Mouse (Mus musculus): ENCODE data around the gene Nicn1. TPM values are rescaled to one million over a fixed set of nuclear protein-coding genes. Genes with fewer than 3 reads are reported as not detected.
A peak's percentile ranks its signal among the peaks of the same experiment; 100 is the strongest.
"Not testable (repeated sequence)": the region's sequence is repeated elsewhere in the genome, so short reads cannot be mapped to it uniquely, and the experiment has no call there.

Nicn1 gene
- total RNA-seq, 2 experiments from 2014 or later, result 12.3 to 13.1 TPM

DNA sequence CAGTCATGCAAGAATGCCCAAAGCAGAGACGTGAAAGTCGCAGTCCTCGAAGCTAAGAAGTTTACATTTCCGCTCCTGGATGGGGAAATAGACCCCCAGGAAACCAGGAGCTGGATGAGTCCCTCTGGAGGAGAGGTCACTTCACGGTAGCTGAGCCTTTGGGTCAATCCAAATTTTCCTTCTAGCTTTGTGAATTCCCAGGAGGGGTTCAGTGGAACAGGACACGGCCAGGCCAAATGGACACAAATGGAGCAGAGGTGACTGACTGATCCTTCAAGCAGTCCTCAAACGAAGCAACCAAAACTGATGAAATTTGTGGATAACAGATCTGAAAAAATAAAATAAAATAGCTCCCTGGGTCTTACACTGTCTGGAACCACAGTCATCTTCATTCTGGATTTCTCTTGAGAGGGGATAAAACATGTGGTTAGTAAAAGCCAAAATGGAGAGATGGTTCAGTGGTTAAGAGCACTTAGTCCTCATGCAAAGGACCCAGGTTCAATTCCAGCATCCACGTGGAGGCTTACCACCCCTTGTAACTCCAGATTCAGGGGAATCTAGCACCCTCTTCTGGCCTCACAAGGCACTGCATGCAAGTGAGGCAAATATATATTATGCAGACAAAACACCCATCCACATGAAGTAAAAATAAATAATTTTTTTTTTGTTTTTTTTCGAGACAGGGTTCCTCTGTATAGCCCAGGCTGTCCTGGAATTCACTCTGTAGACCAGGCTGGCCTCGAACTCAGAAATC is 11.4 kb upstream of the Nicn1 start:
- peak; percentile 50 for DNase-seq (ENCODE audit: low spot score)

DNA sequence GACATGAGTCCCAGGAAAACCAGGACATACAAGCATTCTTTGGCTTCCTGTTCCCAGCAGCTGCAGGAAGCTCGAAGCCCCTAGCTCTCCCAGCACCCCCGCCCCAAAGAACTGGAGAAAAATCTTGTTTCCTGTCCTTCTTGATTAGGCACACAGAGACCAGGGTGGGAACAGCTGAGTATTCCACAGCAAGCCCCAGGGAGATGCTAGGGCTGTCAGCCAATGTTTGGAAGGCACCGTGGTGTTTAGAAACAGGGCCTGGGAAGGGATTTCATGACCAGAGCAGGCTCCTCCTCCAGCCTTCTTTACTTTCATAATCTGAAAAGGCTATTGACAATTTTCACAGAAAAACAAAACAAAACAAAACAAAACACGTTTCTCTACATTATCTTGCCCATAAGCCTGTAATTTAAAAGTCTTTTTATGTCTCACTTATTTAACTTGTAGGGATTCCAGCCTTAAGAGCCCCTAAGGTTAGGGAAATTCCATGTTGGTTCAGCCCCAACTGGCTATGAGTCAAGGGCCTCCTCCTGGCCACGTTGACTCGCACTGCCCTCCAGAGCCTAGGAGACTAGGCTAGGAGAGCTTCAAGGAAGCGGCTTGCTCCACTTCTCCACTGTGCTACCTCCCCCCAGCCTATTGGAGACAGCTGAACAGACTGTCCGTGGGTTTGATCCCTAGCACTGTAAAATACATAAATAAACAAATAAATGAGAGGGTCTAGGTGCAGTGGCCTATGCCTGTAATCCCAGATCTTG is 10.0 kb upstream of the Nicn1 start:
- peak; percentile 92 for DNase-seq (ENCODE audit: low spot score)

DNA sequence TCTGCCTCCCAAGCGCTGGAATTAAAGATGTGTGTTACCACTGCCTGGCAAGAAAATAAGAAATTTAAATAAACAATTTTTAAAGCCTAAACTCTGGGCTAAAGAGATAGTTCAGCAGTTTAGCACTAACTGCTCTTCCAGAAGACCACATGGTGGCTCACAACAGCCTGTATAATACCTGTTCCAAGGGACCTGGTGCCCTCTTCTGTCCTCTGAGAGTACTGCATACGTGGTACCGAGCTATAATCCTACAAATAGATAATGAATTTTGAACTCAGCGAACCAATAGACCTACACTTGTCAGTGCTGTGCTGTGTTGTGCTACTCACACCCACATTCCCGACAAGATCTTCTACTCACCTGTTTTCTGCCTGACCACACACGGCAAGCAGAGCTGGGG is 5.8 kb upstream of the Nicn1 start:
- peak; percentile 82 for DNase-seq (ENCODE audit: low spot score)

DNA sequence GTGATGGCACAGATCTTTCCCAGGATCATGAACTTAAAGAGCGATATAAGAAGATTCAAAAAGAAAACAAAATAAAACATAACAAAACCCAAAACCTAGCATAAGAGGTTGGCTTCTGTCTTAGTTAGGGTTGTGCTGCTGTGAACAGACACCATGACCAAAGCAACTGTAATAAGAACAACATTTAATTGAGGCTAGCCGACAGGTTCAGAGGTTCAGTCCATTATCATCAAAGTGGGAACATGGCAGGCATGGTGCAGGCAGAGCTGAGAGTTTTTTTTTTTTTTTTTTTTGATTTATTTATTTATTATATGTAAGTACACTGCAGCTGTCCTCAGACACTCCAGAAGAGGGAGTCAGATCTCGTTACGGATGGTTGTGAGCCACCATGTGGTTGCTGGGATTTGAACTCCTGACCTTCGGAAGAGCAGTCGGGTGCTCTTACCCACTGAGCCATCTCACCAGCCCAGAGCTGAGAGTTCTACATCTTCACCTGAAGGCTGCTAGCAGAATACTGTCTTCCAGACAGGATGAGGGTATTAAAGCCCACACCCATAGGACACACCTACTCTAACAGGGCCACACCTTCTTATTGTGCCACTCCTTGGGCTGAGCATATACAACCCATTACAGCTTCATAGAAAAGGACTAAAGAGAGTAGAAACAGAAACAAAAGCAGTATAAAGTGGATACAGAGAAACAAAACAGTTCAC is 2.5 kb upstream of the Nicn1 start:
- DNase-seq (ENCODE audit: low spot score), result not testable (repeated sequence)

- DNase-seq (ENCODE audit: low spot score), result no peak
Observed at GRCm38 (mm10) chr9:108289347-108289746, 882 bp upstream of the Nicn1 start.

DNA sequence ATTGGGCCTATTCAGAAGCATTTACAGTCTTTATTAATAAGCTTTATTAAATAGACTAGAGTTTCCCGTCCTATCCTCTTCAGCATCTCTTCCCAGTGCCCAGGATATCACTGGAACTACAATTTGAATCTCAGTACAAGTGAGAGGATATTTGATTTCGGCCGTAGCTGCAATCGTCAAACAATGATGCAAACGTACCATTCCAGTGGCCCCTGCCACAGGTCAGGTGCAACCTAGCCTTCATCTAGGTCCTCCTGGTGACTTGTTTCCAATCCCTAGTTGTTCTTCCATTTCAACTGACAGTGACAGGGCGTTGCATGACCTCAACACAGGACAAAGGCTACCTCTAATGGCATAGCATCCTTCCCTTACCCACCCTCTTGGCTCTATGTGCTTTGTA is 544 bp downstream of the Nicn1 start:
- DNase-seq (ENCODE audit: low spot score), result no peak

DNA sequence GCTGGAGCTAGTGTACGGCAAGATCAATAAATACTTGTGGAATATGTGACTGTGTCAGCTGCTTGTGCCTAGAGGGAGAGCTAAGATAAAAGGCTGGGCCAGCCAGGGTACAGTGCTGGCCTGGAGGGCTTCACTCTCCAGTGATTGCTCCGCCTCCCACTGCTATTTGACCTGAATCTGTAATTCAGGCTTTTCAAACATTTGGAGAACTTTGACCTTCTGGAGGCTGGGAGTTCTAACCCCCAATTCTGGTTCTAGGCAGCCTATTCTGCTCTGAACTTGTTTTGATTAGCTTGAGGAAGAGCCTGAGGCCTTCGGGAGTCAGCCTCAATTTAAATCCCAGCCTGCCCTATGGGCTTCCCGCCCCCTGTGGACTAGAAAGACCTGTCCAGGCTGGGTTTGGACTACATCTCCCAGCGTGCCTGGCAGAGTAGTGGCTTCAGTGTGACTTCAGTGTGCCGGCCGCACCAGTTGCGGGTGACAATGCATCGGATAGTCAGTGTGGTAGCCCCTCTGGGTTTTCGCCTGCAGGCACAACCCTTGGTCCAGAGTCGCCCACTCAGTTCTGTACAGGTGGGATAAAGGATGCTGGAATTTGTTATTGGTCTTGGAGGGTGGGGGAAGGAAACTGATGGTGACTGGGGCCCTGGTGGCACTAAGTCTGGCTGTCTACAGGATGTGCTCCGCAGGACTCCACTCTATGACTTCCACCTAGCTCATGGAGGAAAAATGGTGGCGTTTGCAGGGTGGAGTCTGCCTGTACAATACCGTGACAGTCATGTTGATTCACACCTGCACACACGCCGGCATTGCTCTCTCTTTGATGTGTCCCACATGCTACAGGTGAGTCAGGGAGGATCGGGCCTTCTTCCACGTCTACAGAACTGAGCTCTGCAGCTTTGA is 6.5 kb downstream of the Nicn1 start, which contains the start of gene Amt:
Gene Amt (plus strand): TSS at position 401 of the 903 bp plus-strand sequence.
- DNase-seq (ENCODE audit: low spot score), result no peak

- DNase-seq (ENCODE audit: low spot score), result no peak
Observed at GRCm38 (mm10) chr9:108301853-108302252, 11.6 kb downstream of the Nicn1 start.

DNA sequence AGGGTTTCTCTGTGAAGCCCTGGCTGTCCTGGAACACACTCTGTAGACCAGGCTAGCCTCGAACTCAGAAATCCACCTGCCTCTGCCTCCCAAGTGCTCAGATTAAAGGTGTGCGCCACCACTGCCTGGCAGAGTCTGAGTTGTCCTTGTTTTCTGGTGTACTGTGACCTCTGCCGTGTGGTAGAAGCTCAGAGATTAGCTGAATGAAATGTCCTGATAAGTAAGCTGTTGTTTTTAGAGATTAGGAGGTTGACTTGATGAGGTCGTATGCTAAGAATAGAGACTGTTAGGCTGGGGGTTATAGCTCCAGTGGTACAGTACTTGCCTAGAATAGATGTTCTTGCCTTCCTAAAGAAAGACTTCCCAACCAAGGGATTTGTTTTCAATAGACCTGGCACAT is 14.5 kb downstream of the Nicn1 start:
- DNase-seq (ENCODE audit: low spot score), result no peak

DNA sequence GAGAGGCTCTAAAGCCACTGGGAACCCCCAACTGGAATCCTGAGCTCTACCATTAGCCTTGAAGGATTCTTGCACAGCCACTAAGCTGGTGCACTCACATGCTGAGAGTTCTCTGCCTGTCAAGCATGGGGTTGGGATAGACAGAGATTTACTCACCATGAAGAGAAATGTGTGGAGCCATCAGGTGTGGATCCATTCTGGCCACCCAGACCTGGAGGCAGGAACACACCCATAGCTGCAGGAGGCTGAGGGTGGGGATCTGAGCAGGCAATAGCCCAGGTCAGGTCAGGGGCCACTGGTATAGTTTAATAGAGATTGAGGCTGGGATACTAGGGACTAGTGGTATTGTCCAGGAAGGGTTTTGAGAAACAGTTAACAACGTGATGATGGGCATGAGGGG is 14.9 kb downstream of the Nicn1 start:
- no peak for DNase-seq (ENCODE audit: low spot score)

GRCm38 (mm10) chr9:108305629-108306520 is 15.6 kb downstream of the Nicn1 start, which contains the start of the genes Rhoa and Tcta:
Gene Rhoa, plus strand, starts transcription at chr9:108306129.
Gene Tcta, minus strand, starts transcription at chr9:108306160.
- peak; percentile 99 for DNase-seq (ENCODE audit: low spot score)

- DNase-seq (ENCODE audit: low spot score), result peak; percentile 76
Observed at GRCm38 (mm10) chr9:108306571-108306980, 16.3 kb downstream of the Nicn1 start.

- no peak for DNase-seq (ENCODE audit: low spot score)
Observed at GRCm38 (mm10) chr9:108307021-108307807, 17.0 kb downstream of the Nicn1 start.

DNA sequence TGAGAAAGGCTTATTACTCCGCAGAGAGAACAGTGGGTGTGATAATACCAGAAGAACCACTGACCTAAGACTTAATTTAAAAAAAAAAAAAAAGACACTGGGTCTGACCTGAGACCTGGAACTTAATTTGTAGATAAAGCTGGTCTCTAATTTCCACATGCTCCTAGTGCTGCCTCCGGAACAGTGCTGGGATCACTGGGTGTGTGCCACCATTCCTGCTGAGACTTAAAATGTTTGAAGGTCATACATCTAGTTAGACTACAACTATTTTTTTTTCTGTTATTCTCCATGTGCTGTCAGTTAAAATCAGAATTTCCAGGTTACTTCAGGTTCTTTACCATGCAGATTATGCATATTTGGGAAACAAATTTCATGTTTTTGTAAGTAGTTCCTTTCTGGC is 17.9 kb downstream of the Nicn1 start:
- DNase-seq (ENCODE audit: low spot score), result no peak

GRCm38 (mm10) chr9:108317572-108317971 is 27.3 kb downstream of the Nicn1 start:
- no peak for DNase-seq (ENCODE audit: low spot score)

GRCm38 (mm10) chr9:108318462-108318861 is 28.2 kb downstream of the Nicn1 start:
- no peak for DNase-seq (ENCODE audit: low spot score)

DNA sequence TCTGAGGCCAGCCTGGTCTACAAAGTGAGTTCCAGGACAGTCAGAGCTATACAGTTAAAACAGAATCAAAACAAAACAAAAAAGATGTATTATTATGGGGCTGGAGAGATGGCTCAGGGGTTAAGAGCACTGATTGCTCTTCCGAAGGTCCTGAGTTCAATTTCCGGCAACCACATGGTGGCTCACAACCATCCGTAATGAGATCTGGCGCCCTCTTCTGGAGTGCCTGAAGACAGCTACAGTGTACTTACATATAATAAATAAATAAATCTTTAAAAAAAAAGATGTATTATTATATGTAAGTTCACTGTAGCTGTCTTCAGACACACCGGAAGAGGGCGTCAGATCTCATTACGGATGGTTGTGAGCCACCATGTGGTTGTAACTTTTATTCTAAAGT is 31.8 kb downstream of the Nicn1 start:
- DNase-seq (ENCODE audit: low spot score), result not testable (repeated sequence)

DNA sequence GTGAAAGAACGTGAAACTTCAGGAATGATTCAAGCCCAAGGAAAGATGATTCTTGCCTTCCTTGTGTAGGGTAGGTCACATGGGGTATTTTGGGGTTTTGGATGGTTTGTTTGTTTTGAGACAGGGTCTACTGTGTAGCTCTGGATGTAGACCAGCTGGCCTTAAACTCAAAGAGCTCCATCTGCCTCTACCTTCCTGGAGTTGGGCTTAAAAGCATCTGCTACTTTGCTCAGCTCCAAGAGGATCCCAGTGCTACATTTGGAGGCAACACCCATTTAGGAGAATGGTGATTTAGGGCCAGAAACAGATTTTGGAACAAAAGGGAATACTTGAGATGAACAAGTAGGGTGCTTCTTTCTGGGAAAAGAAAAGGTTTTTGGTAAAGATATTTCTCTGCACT is 34.6 kb downstream of the Nicn1 start:
- DNase-seq (ENCODE audit: low spot score), result no peak

DNA sequence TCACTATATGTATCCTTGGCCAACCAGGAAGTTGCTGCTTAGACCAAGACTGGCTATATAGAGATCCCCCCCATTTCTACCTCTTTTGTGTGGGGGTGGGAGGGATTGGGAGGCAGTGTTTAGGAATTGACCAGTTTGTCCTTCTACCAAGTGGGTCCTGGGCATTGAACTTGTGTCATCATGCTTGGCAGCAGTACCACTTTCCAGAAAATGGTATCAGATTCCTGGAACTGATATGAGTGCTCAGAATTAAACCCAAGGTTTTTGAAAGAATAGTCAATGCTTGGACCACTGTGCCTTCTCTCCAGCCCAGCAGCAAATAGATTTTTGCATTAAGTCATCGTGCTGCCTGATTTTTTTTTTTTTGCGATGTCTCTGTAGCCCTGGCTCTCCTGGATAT is 35.6 kb downstream of the Nicn1 start:
- DNase-seq (ENCODE audit: low spot score), result no peak

Measured in gastrocnemius, adult 18-20 months (tissue).